Mouse (Mus musculus): ENCODE measurements around the gene Ddit4l.

GRCm38 (mm10) chr3:137620540-137620939 is 872 bp upstream of the Ddit4l start:
- TF ChIP-seq POLR2A (IDR thresholded peaks at IDR 0.05; ENCODE audit: extremely low read depth, insufficient read depth, low read length) (no peak), CTCF (IDR thresholded peaks at IDR 0.05; ENCODE audit: low read depth, low read length) (no peak)
